Mouse (Mus musculus) layer of hippocampus, postnatal 14 days (tissue): ENCODE data around the gene Camkmt. TPM values are rescaled to one million over a fixed set of nuclear protein-coding genes. Genes with fewer than 3 reads are reported as not detected.

Source experiments
- DNase-seq, 2 experiments: peaks; one replicate each; pipeline ENCODE4 v3.0.0; 2021 to 2022; ENCODE audit warnings: low spot score in 2 of 2, mixed read lengths in 1 of 2
- total RNA-seq, 2 experiments: library from RNA; stranded (reverse); gene quantifications; 2 replicates each; pipeline ENCODE4 v1.2.3; 2021

The Camkmt gene
- total RNA-seq, 2 experiments from 2014 or later: 11.8 to 12.7 TPM

DNA sequence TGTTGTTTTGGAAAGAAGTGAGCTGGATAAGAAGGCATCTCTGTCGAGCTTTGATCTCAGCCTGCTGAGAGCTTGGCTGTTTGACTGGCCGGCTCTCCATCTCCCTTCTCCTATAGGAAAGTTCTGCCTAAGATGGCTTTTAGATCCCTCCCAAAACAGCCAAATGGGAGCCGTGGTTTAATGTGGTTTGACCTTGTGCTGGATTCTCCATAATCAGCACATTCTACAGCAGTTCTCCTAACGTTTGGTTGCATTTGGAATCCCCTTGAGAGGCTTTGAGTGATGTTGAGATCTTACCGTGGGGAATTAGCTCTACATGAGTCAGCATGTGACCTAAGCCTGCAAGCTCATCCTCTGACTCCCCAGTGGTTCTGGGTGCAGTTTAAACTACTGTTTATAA lies 192.1 kb downstream of the Camkmt start:
- no peak for DNase-seq

DNA sequence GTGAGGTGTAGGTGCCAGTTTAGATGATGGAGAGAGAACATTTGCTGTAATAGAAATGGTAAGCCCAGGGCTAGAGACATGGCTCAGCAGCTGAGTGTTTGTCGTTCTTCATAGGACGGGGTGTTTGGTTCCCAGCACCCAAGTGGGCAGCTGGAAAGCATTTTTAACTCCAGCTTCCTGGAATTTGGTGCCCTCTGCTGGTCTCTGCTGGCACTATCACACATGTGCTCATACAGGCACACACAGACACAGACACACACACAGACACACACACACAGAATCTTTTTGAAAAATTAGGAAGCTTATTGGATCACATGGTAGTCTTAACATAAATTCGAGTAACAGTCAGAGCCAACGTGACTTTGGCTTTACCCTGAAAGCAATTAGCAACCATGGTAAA lies 200.8 kb downstream of the Camkmt start:
- no peak for DNase-seq

DNA sequence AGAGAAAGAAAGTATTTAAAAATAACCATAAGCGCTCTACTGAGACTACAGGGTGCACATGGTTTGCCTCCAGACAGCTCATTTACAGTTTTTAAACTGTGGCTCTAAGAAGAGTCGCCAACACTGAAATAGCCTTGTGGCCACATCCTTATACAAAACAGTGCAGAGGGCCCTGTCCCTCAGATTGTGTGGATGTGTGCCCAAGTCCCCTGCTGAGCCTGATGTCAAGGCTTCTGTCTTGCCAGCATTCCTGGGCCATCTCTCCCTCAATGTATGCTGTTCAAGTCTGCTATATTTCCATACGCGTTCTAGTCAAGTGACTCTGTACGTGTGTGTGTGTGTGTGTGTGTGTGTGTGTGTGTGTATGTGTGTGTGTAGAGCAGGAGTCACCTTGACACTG lies 201.2 kb downstream of the Camkmt start:
- no peak for DNase-seq

DNA sequence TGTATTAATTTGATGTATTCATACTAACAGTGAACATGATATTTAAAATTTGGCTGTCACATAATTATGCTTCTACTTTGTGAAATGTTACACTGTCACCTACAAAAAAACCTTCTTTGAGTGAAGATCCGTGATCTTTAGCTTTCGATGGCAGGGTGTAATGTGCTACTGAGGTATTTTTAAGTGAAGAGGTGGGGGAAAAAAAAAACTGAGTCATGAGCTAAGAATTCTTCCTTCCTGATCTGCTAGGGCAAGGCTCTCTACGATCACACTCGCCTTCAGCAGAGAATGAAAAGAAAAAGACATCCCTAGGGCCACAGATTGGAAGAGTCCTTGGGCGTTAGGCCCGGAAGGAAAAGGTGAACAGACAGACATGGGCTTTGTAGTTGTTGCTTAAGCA lies 201.9 kb downstream of the Camkmt start:
- DNase-seq: no peak

DNA sequence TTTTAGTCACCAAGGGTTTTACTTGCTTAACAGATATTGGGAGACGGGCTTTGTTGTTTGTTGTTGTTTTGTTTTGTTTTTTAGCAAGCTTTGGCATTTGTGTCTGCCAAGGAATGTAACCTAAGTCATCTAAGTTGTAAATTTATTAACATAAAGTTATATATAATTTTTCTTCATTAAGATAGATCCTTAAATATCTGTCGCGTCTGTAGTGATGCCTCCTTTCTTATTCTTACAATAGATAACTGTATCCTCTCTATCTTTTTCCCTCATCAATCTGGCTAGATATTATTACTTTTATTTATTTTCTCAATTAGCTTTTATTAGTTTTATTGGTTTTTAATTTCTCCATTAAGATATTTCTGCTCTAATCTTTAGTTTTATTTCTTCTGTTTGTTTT lies 213.3 kb downstream of the Camkmt start:
- DNase-seq: no peak

DNA sequence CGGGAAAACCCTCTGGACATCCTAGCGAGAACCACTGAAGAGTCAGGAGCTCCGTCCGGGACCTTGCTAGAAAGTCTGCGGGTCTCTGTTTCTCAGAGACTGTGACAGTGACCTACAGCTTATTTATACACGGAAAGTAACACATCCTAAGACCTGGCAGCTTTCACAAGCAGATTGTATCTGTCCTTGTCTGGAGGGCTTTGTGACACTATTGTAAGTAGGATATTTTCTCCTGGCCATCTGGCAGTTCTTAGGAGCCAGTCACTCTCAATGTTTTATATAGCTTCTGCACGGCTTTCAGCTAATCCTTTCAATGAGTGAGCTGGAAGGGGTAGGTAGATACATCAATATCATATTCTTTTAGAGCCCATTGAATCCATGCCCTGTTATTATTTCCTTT lies 218.2 kb downstream of the Camkmt start:
- DNase-seq: no peak

DNA sequence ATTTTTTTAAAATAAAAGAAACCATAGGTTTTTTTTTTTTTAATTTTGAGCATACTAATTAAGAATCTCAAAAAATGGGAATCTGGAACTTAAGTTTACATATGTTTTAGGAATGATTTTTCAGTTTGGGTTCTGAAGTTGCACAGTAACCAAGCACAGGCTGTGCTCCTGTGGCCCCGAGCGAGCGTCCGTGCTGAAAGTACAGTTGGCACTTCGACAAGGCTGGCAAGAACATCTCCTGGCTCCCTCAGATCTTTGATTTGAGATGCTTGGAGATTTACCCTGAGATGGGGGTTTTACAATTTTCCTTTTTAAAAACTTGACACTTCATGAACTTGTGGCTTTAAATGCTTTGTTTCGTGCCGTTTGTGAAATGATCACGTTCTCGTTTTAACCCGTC lies 218.7 kb downstream of the Camkmt start:
- no peak for DNase-seq

DNA sequence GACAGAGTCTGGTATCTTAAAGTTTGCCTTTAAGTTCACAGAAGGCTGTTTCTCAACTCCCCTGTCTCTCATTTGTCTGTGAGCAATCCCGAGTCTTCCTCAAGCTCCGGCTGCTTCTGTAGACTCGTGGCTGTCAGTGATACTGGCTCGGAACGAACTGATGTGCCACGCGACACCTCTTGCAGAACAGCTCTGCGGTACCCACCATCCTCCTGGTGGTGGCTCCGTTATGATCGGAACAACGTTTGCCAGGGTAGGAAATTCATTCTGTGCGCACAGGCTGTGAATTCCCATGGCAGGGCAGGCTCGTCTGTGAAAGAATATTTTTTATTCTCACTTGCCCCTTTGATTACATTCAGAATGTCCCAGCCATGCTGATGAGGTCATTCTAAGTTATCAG lies 221.0 kb downstream of the Camkmt start:
- DNase-seq: peak; percentile 32 to 56

DNA sequence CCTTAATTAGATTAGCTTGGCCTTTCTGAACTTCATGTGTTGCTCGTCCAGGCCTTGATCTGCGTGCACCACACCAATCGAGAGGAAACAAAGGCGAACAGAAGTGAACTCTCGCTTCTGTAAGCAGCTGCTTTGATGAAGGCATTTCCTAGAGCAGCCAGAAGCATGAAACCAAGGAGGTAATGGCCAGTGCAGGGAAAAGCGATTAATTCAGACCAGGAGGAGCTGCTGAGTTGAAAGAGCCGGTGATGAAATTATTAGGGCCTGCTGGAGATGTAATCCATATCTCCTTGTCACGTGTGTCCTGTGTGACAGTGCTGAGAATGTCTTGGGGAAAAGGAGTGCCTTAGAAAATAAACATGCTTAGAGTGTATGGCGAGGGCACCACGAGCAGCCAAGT lies 228.0 kb downstream of the Camkmt start:
- DNase-seq: no peak

DNA sequence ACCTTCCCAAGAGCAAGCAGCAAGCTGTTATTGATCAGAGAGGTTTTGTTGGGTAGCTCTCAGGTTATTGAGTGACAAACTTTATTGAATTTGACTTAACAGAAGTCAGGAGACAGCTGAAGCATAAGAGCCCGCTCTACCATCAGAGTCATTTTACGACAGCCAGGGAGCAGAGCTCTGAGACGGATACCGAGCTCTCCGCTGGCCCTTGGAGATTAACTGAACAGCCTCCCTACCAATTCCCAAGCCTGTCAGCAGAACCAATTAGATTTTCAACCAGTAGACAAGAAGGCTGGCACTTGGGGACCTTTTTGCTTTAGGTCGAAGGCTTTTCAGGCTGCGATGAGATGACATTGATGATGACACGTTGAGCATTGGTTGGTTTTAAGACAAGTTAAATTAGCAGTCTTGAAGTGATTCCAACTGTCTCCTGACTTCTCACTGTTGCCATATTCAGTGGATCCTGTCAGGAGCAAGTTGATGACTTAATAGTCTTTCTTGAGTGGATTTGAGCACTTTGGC lies 229.5 kb downstream of the Camkmt start:
- DNase-seq: no peak

DNA sequence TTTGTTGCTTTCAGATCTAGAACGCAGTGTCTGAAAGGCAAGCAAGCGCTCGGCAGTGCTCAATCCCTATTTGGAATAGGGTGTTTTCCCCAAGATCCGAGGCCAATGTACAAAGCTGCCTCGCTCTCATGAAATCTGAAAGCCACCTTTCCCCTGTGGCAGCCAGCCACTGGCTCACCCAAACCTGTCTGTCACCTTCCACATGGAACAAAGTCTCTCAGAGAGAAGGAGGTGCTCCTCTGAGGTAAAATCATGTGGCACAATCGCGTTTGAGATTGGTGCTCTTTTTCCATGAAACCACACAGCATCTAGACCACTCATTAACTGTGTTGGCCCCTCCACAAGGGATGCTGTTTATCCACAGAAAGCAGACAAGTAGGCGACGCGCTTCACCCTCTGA lies 238.5 kb downstream of the Camkmt start:
- no peak for DNase-seq

DNA sequence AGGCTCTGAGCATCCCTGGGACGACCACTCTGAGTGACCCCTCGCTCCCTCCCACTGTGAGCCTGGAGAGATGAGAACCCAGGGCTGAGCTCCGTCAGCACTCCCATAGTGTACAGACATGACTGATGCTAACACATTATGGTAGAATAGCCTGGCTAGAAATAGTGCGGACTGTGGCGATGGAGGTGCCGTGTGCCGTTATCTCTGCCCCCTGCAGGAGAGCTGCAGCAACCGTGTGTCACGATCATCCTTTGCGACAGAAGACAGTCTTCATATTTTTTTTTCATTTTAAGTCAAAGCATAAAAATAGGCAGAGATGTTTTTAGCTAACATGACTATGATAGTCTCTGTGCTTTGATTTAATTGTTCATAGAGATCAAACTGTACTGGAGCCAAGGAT lies 245.1 kb downstream of the Camkmt start:
- no peak for DNase-seq

DNA sequence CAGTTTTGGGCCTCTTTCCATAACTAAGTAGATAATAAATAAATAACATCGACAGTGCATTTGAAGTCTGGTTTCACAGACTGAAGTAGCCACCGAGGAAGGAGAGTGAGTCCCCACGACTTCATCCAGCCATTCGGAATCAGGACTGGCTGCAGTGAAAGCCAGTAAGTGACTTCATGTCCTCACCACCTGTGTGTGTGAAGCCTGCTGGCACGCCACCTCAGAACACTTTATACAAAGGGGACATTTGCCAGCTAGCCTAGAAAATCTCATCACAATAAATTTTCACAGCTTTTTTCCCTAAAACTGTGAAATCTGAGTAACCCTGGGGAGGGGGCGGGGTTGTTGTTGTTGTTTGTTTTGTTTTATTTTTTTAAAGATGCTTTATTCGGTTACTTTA lies 247.3 kb downstream of the Camkmt start:
- DNase-seq: no peak

DNA sequence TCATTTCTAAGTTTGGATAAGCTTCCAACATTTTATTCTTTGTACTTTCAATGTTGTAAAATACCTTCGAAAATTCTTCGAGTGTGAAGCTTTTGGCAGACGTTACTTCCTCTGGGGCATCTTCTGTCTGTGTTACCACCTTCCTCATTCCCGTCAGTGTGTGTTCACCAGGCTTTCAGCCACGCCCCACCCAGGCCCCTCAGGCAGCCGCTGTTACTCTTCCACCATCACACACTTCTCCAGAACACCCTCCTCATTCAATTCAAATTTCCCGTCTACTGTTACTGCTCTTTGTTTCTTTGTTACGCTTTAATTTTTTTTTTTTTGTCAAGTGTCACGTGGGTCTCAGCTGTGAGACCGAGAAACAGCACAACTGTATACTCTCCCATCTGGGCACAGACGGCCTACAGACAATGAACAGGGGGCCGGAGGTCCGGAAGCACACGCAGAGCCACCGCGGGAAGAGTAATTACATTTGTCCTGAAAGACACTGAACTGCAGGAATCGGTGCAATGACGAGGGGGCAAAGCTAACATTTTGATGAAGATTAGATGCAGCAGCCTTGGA lies 250.9 kb downstream of the Camkmt start:
- DNase-seq: no peak

DNA sequence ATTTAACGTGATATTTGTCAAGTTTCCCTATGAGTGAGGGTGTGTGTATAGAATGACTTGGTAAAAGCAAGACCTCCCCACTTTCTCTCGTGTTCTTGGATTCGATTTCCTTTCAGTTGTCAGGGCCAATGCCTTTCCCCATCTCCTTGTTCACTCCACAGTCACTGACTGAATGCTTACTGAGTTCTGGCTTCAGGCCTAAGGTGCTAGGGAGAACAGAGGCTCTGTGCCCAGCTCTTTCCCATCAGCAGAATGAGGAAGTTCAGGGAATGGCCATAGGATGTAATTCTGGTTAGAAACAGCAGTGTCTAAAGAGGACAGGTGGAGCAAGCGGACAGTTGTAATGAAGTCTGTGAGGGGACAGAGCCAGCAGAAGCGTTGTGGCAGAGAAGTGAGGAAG lies 252.1 kb downstream of the Camkmt start:
- no peak for DNase-seq

DNA sequence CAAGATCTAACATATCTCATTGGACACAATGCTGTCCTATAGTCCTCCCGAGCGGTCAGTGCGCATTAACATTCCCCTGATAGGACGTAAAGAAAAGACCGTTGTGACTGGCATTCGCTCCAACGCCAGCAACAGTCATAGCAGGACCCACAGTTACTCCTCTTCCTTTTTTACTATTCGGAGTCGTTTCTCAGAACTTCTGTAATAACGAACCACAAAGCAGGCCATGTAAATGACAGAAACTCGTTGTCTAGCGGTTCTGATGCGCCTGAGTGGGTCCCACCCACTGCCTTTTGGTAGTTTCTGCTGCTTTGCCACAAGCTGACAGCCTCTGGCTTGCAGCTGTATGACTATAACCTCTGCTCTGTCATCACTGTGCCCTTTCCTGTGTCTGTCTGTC lies 253.1 kb downstream of the Camkmt start:
- DNase-seq: no peak

DNA sequence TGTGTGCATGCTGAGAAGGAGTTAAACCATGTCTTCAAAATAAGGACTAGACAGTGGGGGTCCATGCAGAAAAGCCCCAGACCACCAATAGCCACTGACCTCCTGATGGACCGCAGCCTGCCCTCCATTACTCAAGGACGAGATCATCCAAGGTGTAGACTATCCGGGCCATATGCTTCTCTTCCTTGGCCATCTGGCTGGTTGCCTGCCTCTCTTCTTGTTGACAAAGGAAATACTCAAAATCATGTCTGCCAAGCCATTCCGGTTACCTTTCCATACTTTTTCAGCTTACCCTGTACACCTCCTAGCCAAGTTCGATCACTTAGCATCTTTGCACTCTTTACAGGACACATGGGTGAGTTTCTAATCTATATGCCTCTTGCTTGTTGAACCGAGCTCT lies 256.3 kb downstream of the Camkmt start:
- no peak for DNase-seq

DNA sequence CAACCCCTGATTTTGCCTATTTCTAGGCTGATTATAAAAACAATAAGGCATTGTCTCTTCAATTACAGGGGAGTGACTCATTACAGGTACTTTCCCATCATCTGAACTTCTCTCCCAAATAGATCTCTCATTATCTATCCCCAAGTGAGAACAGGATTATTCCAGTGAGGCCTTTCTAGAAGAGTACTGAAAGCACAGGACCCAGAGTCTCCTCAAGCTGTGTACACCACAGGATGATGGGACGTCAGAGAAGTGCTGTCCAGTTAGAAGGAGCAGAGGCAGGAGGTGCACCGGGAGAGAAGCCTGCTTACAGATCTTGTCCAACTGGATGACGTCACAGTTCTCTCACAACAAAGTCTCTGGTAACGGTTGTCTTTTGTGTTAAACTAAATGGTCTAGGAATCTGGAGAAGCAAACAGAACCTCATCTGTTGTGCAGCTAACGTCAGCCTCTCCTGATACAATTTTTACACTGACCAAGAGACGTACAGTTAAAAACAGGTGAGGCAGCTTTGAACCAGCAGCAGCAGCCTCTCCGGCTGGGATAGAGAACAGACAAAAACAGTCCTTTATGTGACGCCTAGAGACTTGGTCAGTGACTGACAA lies 259.1 kb downstream of the Camkmt start:
- no peak for DNase-seq

DNA sequence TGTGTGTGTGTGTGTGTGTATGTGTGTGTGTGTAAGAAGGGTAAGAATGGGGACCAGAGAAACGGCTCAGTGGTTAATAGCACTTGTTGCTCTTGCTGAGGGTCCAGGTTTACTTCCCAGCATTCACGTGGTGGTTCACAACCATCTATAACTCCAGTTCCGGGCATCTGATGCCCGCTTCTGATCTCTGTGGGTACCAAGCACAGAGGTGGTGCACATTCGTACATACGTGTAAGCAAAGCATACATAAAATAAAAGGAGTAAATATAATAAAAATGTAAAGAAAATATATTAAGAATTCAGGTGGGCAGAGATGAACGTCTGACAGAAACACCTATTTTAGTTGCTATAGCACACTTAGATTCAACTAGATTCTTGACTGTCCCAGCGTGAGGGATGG lies 260.9 kb downstream of the Camkmt start:
- no peak for DNase-seq

DNA sequence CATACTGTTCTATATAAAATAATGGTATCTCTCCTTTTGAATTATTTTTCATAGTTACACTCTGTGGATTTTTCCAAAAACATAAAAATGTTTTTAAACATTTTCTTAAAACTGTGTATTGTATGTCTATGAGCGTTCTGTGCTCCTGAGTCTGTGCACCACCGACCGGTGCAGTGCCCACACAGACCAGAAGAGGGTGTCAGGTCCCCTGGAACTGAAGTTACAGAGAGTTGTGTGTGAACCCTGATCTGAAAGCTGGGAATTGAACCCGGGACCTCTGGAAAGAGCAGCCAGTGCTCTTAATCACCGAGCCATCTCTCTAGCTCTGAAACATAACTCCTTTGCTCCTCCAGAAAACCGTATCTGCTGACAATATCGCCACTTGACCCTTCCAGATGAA lies 262.4 kb downstream of the Camkmt start:
- DNase-seq: no peak

DNA sequence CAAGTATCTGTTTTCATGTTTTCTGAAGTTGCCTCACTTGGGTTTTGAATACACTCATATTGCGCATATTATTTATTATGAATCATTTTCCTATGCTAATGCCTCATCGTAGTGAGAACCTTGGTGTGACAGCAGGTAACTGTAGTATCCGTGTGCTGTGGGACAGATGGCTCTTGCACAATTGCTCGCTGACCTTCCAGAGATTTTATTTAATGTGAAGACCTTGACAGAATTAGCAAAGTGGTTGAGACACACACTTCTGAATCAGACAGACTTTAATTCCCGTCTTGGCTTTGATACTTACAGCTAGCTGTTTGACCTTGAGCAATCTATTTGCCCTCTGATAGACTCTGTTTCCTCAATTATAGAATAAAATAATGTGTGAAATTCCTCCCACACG lies 262.8 kb downstream of the Camkmt start:
- no peak for DNase-seq

DNA sequence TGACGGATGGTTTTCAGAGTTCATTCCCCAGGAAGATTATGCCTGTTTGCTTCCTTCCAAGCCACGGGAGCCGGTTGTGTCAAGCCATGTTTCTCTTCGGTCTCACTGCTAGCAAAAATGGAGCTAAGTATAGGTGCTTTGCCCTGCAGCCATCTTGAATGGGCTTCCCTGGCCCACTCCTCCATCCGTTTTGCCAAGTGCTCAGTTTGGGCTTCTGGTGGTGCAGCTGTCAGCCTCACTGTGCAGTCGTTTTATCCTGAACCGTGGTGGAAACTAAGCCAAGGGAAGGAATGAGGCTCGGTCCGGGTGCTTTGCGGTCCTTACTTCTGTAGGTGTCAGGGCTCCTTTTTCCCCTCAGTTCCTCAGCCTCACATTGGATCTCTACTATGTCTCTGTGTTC lies 263.3 kb downstream of the Camkmt start:
- no peak for DNase-seq

DNA sequence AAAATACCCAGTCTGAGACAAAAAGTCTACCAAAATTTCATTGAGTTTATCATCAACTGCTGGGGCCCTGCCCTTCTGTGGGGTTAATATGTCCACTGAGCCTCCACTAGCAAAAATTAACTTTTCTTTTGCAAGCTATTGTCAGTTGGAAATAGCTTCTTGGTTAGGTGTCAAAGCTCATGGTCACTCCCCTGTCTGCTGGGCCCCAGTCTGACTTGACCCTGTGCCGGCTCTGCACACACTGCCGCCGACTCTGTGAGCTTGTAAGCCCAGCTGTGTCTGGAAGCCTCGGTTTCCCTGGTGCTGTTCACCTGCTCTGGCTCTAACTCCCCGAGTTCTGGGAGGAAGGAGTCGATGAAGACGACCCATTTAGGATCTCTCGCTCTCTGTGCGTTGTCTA lies 265.0 kb downstream of the Camkmt start:
- no peak for DNase-seq
